Mouse (Mus musculus) CH12.LX (cell line): ENCODE measurements around the gene Dirc2. TPM values are rescaled to one million over a fixed set of nuclear protein-coding genes. Genes with fewer than 3 reads are reported as not detected.
A peak's percentile ranks its signal among the peaks of the same experiment; 100 is the strongest.

Source experiments
- DNase-seq: peaks from one replicate; pipeline ENCODE4 v3.0.0-alpha.2; 2013; ENCODE audit errors: extremely low read depth
- H3K27ac ChIP-seq: 2 replicates; pipeline ENCODE4 v1.5.1; 2012; ENCODE audit warnings: low read depth, mild to moderate bottlenecking, control low read depth, moderate library complexity; ENCODE audit not compliant: insufficient read depth
- H3K27me3 ChIP-seq: replicated peaks from 2 replicates; pipeline ENCODE3; 2012; ENCODE audit warnings: inconsistent platforms
- H3K36me3 ChIP-seq, 2 experiments: replicated peaks in 1 of 2; 2 replicates each; pipeline versions ENCODE3 to v1.6.1; 2012; ENCODE audit warnings: inconsistent platforms in 1 of 2, low read length in 1 of 2, mild to moderate bottlenecking in 1 of 2, mixed read lengths in 1 of 2, moderate library complexity in 1 of 2; ENCODE audit not compliant: control insufficient read depth in 1 of 2, insufficient read depth in 1 of 2
- H3K4me1 ChIP-seq, 2 experiments: 2 replicates each; pipeline ENCODE4 v1.6.1; 2012; ENCODE audit warnings: inconsistent platforms in 1 of 2, moderate library complexity in 1 of 2; ENCODE audit not compliant: insufficient read depth in 2 of 2, control insufficient read depth in 1 of 2
- H3K4me2 ChIP-seq: 2 replicates; pipeline ENCODE4 v1.6.1; 2012; ENCODE audit warnings: low read depth, mild to moderate bottlenecking, control low read depth; ENCODE audit not compliant: poor library complexity, insufficient read depth, severe bottlenecking
- H3K4me3 ChIP-seq, 3 experiments: fragments of 150-350 bp in 1 of 3; sonication (generic) in 1 of 3; replicated peaks in 1 of 3; 2 replicates each; pipeline versions ENCODE3 to v1.5.1; 2011 to 2012; ENCODE audit warnings: low read depth in 2 of 3, low read length in 2 of 3, mild to moderate bottlenecking in 2 of 3, moderate library complexity in 2 of 3, control low read depth in 1 of 3, improper control_type of control experiment in 1 of 3, inconsistent platforms in 1 of 3, mixed read lengths in 1 of 3; ENCODE audit not compliant: poor library complexity in 1 of 3
- H3K79me2 ChIP-seq: replicated peaks from 2 replicates; pipeline ENCODE4 v1.6.1; 2012; ENCODE audit warnings: mild to moderate bottlenecking, moderate library complexity; ENCODE audit not compliant: control insufficient read depth, poor library complexity, insufficient read depth, severe bottlenecking; ENCODE audit errors: extremely low read depth
- H3K9ac ChIP-seq: 2 replicates; pipeline ENCODE4 v1.6.1; 2012; ENCODE audit warnings: low read depth, mild to moderate bottlenecking, control low read depth, moderate library complexity; ENCODE audit not compliant: insufficient read depth
- H3K9me3 ChIP-seq: replicated peaks from 2 replicates; pipeline ENCODE3; 2012; ENCODE audit warnings: low read length, inconsistent platforms, mixed read lengths
- BHLHE40 ChIP-seq: IDR thresholded peaks from 2 replicates; pipeline ENCODE4 v1.6.1; 2011; ENCODE audit warnings: mild to moderate bottlenecking, low read depth, low read length, improper control_type of control experiment
- CTCF ChIP-seq, 2 experiments: IDR thresholded peaks in 1 of 2; conservative IDR thresholded peaks in 1 of 2; 2 replicates each; pipeline ENCODE4 v1.5.1; 2011 to 2012; ENCODE audit warnings: low read depth in 2 of 2, low read length in 2 of 2, improper control_type of control experiment in 1 of 2, inconsistent platforms in 1 of 2, mild to moderate bottlenecking in 1 of 2, moderate library complexity in 1 of 2
- ETS1 ChIP-seq: conservative IDR thresholded peaks from 2 replicates; pipeline ENCODE4 v1.6.1; 2012; ENCODE audit warnings: low read depth, mild to moderate bottlenecking, inconsistent platforms, low read length, improper control_type of control experiment, moderate library complexity
- HCFC1 ChIP-seq: IDR thresholded peaks from 2 replicates; pipeline ENCODE4 v1.6.1; 2012; ENCODE audit warnings: low read depth, mild to moderate bottlenecking, inconsistent platforms, low read length, improper control_type of control experiment
- MEF2A ChIP-seq: IDR thresholded peaks from 2 replicates; pipeline ENCODE4 v1.6.1; 2014; ENCODE audit warnings: low read depth, mild to moderate bottlenecking, inconsistent platforms, low read length, improper control_type of control experiment, borderline replicate concordance
- MYC ChIP-seq: IDR thresholded peaks from 2 replicates; pipeline ENCODE4 v1.6.1; 2011; ENCODE audit warnings: low read depth, mild to moderate bottlenecking, improper control_type of control experiment, low read length
- NRF1 ChIP-seq: IDR thresholded peaks from 2 replicates; pipeline ENCODE4 v1.6.1; 2014; ENCODE audit warnings: low read depth, mild to moderate bottlenecking, inconsistent platforms, low read length, improper control_type of control experiment, moderate library complexity
- POLR2AphosphoS2 ChIP-seq: IDR thresholded peaks from 2 replicates; pipeline ENCODE4 v1.6.1; 2011; ENCODE audit warnings: low read depth, low read length, improper control_type of control experiment
- RCOR1 ChIP-seq: conservative IDR thresholded peaks from 2 replicates; pipeline ENCODE4 v1.6.1; 2012; ENCODE audit warnings: low read depth, mild to moderate bottlenecking, inconsistent platforms, low read length, improper control_type of control experiment
- TBP ChIP-seq: conservative IDR thresholded peaks from 2 replicates; pipeline ENCODE4 v1.6.1; 2011; ENCODE audit warnings: low read depth, low read length, improper control_type of control experiment
- USF1 ChIP-seq: IDR thresholded peaks from 2 replicates; pipeline ENCODE4 v1.6.1; 2014; ENCODE audit warnings: low read depth, mild to moderate bottlenecking, inconsistent platforms, low read length, improper control_type of control experiment
- USF2 ChIP-seq: conservative IDR thresholded peaks from 2 replicates; pipeline ENCODE4 v1.6.1; 2011; ENCODE audit warnings: low read depth, low read length, improper control_type of control experiment
- ZNF384 ChIP-seq: IDR thresholded peaks from 2 replicates; pipeline ENCODE4 v1.6.1; 2012; ENCODE audit warnings: low read depth, low read length, improper control_type of control experiment, inconsistent platforms
- dilution Hi-C: fragments of 300-500 bp; cut with MboI; formaldehyde crosslinking; loops from 2 replicates; pipeline ENCODE4 v1.14.3; 2020; ENCODE audit warnings: low sequenced_read_pairs; ENCODE audit not compliant: extremely low pct_unique_long_range_greater_than_20kb, extremely low pct_ligation_motif_present
- in situ Hi-C: fragments of 300-500 bp; cut with MboI; formaldehyde crosslinking; loops from 3 replicates; pipeline ENCODE4 v1.14.3; 2019; ENCODE audit warnings: low sequenced_read_pairs, low pct_ligation_motif_present, low pct_unique_long_range_greater_than_20kb, mixed read lengths
- polyA plus RNA-seq: library from polyadenylated mRNA; unstranded; fragments of >175 nt; gene quantifications from 2 replicates; pipeline ENCODE4 v1.2.1, GENCODE M21; 2012; ENCODE audit warnings: low read depth; ENCODE audit not compliant: insufficient read length
- total RNA-seq, 2 experiments: library from RNA; depleted of rRNA; stranded (reverse); fragments of 300-350 nt in 1 of 2; fragments of >200 nt in 1 of 2; gene quantifications; 2 replicates each; pipeline ENCODE4 v1.2.3; 2012 to 2014

The Dirc2 gene
- total and polyA plus RNA-seq, 3 experiments = 5.7 to 6.9 (median 6.8) TPM

DNA sequence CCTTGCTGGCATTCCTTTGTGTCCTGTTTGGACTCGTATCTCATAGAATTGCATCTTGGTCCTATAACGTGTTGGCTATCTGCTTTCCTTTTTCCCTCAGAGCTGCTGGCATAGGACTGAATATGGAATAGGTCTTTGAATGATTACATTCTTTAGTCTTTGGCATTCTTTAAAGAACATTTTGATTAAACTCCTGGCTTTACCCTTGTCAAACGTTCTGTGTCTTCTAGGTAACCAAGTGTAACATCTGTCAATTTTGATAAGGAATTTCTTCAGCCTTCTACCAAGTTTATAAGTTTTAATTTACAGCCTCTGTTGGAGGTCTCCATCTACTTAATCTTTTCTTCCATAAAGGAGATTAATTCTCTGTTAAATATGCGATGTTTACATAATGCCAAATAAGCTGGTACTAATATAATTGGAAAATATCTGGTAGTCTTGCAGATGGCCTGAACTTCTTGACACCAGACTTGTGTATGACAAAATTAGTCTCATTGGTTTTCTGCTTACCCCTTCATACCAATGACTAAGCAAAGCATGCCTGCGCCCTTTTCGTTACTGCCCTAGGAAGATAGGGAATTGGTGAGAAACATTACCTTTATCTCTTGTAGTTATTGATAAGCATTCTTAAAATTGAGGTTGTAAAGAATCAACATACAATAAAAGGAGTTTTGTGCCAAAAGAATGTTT is 38.0 kb upstream of the Dirc2 start:
- Histone ChIP-seq H3K4me3 (no peak overlapping the region), H3K9me3 (no peaks in the 10 kb centered on the region), H3K4me2 (no peak overlapping the region), H3K9ac (no peak overlapping the region), H3K79me2 (no peaks in the 10 kb centered on the region), H3K27ac (no peak overlapping the region), H3K36me3 (peaks cover 0 to 55% of the 10 kb centered on the region in 2 experiments), H3K27me3 (no peaks in the 10 kb centered on the region), H3K4me1 (peaks cover 2 to 10% of the 10 kb centered on the region in 2 experiments; a peak in 3 of 4 replicates)
- TF ChIP-seq RCOR1 (no peak), USF2 (no peak), ZNF384 (no peak), ETS1 (no peak)
- dilution Hi-C loops (no loop called here), in situ Hi-C loops (no loop called here)
- no peak for DNase-seq

DNA sequence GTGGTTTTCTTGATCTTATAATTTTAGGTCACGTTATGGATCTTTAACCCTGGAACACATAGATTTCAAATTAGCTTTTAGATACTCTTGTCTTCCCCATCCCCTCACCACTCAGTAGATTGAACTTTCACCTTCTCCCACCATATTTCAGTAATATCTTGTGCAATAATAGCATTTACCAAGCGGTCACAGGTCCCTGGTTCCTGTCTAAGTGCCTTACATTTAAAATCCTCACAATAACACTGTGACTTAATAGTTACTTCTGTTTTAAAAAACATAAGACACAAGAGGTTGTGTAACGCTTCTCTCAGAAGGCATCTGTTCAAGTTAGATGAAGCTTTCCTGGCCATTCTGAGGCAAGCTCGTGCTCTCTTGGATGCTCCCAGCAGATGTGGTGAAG is 34.6 kb upstream of the Dirc2 start:
- no peaks in the 10 kb centered on the region for H3K27me3 ChIP-seq
- H3K4me2 ChIP-seq = no peak overlapping the region
- H3K4me1 ChIP-seq = peaks cover 6 to 16% of the 10 kb centered on the region in 2 experiments; a peak in 3 of 4 replicates
- dilution Hi-C loops = no loop called here
- H3K9me3 ChIP-seq = peaks cover 6% of the 10 kb centered on the region
- H3K9ac ChIP-seq = no peak overlapping the region
- H3K4me3 ChIP-seq = no peak overlapping the region
- TF ChIP-seq NRF1 = no peak
- no peak for TF ChIP-seq CTCF (conservative IDR thresholded peaks at IDR 0.05 in 1 of 2, IDR thresholded peaks at IDR 0.05 in 1 of 2; ENCODE audit: low read depth in 2 of 2, low read length in 2 of 2)
- TF ChIP-seq ZNF384 = no peak
- TF ChIP-seq BHLHE40 = no peak
- peaks cover 8 to 56% of the 10 kb centered on the region in 2 experiments for H3K36me3 ChIP-seq
- no peaks in the 10 kb centered on the region for H3K79me2 ChIP-seq
- in situ Hi-C loops = no loop called here
- no peak overlapping the region for H3K27ac ChIP-seq
- DNase-seq = no peak

DNA sequence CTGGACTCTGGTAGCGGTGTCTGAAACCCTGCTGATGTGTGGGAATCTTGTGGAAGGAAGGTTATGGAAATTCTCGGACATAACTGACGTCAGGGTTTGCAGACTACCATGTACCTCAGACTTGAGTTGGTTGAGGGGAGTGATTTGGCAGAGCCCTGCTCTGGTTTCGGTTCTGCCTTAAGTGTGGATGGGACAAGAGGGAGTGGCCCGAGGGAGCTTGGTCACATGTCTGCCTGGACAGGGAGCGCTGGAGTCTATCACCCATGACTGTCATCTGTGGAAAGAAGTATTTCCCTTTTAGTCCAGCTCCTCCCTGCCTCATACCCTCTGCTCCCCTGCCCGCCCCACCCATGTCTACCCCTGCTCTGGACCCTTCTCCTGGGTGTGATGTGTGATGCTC is 33.0 kb upstream of the Dirc2 start:
- Histone ChIP-seq H3K4me3 (no peak overlapping the region), H3K36me3 (peaks cover 13 to 63% of the 10 kb centered on the region in 2 experiments), H3K4me1 (peaks cover 6 to 16% of the 10 kb centered on the region in 2 experiments; a peak in 3 of 4 replicates), H3K9me3 (peaks cover 13% of the 10 kb centered on the region), H3K9ac (no peak overlapping the region), H3K27ac (no peak overlapping the region), H3K79me2 (no peaks in the 10 kb centered on the region), H3K4me2 (no peak overlapping the region), H3K27me3 (no peaks in the 10 kb centered on the region)
- TF ChIP-seq TBP (no peak), POLR2AphosphoS2 (no peak), MYC (no peak), ETS1 (no peak), USF1 (peak; percentile 12; the same call in 1 of the 2 replicates), MEF2A (no peak), HCFC1 (no peak)
- in situ Hi-C loops = no loop called here
- peak; percentile 48 for DNase-seq
- dilution Hi-C loops = no loop called here
